Mouse (Mus musculus) hindbrain, embryonic 14.5 days (tissue): ENCODE results near the gene Gm10334. TPM values are rescaled to one million over a fixed set of nuclear protein-coding genes. Genes with fewer than 3 reads are reported as not detected.
"Not testable (repeated sequence)": the region's sequence is repeated elsewhere in the genome, so short reads cannot be mapped to it uniquely, and the experiment has no call there.

Experiments
- ATAC-seq: fragments of 200-750 bp; cut with Nextera tagmentation; 2 replicates; pipeline ENCODE4 v1.8.0; 2017; ENCODE audit warnings: moderate number of reproducible peaks, mild to moderate bottlenecking, moderate TSS enrichment, moderate library complexity; ENCODE audit not compliant: low FRiP score
- DNase-seq: peaks from one replicate; pipeline ENCODE4 v3.0.0-alpha.2; 2015; ENCODE audit warnings: low spot score
- H3K27ac ChIP-seq: fragments of 300-500 bp; sonication (generic); 2 replicates; pipeline ENCODE4 v1.5.1; 2014; ENCODE audit warnings: mild to moderate bottlenecking, moderate library complexity
- H3K27me3 ChIP-seq: fragments of 300-500 bp; sonication (generic); 2 replicates; pipeline ENCODE4 v1.6.1; 2014; ENCODE audit warnings: mild to moderate bottlenecking, low read length, mixed read lengths; ENCODE audit not compliant: control insufficient read depth, insufficient read depth
- H3K36me3 ChIP-seq: fragments of 300-500 bp; sonication (generic); replicated peaks from 2 replicates; pipeline ENCODE4 v1.6.1; 2014; ENCODE audit not compliant: control insufficient read depth, insufficient read depth
- H3K4me1 ChIP-seq: fragments of 300-500 bp; sonication (generic); replicated peaks from 2 replicates; pipeline ENCODE4 v1.6.1; 2014; ENCODE audit warnings: antibody characterized with exemption, low read length, mixed read lengths; ENCODE audit not compliant: control insufficient read depth, insufficient read depth
- H3K4me2 ChIP-seq: fragments of 300-500 bp; sonication (generic); replicated peaks from 2 replicates; pipeline ENCODE4 v1.6.1; 2014; ENCODE audit warnings: mild to moderate bottlenecking, moderate library complexity
- H3K4me3 ChIP-seq: fragments of 300-500 bp; sonication (generic); replicated peaks from 2 replicates; pipeline ENCODE4 v1.5.1; 2014; ENCODE audit warnings: mild to moderate bottlenecking, low read length
- H3K9ac ChIP-seq: fragments of 300-500 bp; sonication (generic); 2 replicates; pipeline ENCODE4 v1.6.1; 2014
- H3K9me3 ChIP-seq: fragments of 300-500 bp; sonication (generic); 2 replicates; pipeline ENCODE4 v1.6.1; 2016; ENCODE audit warnings: low read length; ENCODE audit not compliant: control insufficient read depth
- WGBS: fragments of 180-500 bp; shearing (Covaris S2); extraction: QIAGEN DNeasy Blood & Tissue Kit; methylation state at CpG from one replicate; pipeline ENCODE4 v1.1.7; 2014; 5-methylcytosine and 5-hydroxymethylcytosine counted together
- polyA plus RNA-seq: library from polyadenylated mRNA; unstranded; fragments of >200 nt; fragmentation: Nextera tagmentation; extraction: Ambion mirVana; gene quantifications from 2 replicates; pipeline ENCODE4 v1.2.1, GENCODE M21; 2014

The Gm10334 gene
- not detected in 2 replicates for polyA plus RNA-seq

DNA sequence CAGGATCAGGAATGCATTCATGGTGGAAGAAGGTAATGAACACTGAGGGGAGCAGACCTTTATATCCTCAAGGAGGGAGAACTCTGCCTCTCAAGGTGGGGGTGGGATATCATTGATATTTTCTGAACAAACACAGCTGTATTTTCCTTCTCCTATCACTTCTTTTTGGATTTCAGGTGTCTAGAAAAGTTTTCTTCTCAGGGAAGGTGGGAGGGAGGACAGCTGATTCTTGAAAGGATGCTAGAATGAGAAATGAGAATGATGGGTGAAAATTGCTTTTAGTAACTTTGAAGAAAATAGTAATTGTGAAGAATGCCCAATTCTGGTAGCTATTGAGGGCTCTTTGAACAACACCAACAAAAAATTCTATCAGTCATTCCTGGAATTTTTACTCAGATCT, at the start of gene Gm10334:
Gm10334 (minus strand) TSS at position 101 of the 400 bp plus-strand sequence.
- not testable (repeated sequence) for H3K27ac ChIP-seq, H3K4me1 ChIP-seq, ATAC-seq, H3K27me3 ChIP-seq, DNase-seq, H3K9me3 ChIP-seq, H3K4me3 ChIP-seq, H3K4me2 ChIP-seq, H3K9ac ChIP-seq, H3K36me3 ChIP-seq

DNA sequence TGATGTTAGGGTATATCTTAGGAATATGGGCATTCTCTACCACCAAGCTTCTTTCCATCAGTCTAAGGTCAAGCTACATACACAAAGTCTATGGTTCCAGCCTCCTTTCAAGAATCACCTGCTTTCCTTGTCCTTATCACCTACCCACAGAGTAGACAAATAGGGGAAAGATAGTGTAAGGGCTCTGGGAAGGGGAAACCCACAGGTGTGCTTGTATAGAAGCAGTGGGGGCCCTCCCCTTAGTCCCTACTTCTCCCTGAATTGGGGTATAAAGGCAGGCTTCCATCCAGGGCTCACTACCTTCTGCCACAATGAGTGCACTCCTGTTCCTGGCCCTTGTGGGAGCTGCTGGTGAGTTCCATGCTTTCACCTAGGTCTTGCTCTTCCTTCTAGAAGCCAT, 12.7 kb upstream of the Gm10334 start, which contains the start of gene Prss1:
Prss1 (plus strand) TSS at position 301 of the 400 bp plus-strand sequence.
- H3K4me1 ChIP-seq, H3K4me3 ChIP-seq, H3K27me3 ChIP-seq, DNase-seq, H3K9me3 ChIP-seq, H3K4me2 ChIP-seq, H3K27ac ChIP-seq, ATAC-seq, H3K9ac ChIP-seq, H3K36me3 ChIP-seq: not testable (repeated sequence)

DNA sequence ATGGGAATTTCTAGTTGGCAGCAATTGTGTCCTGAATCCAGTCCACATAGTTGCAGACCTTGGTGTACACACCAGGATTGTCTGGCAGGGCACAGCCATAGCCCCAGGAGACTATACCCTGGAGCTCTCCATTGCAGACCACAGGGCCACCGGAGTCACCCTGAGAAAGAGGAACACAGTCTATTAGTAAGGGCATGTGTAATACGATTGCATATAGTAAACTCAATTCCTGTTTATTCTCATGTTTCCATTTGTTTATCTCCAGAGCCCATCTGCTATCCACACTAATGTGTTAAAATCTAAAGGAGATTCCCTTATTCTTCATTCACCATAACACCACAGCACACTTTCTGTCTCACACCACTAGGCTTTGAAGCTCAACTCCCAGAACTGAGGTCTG, 3.7 kb downstream of the Gm10334 start:
- H3K27ac ChIP-seq, H3K9ac ChIP-seq, ATAC-seq, H3K4me1 ChIP-seq, H3K4me3 ChIP-seq, DNase-seq, H3K27me3 ChIP-seq, H3K4me2 ChIP-seq, H3K36me3 ChIP-seq, H3K9me3 ChIP-seq: not testable (repeated sequence)
- WGBS = 86% methylated on average over 1 of the region's 2 CpGs

Other genes with a start within 250 kb of the Gm10334 start
- not detected in 2 replicates for gene Try4, start 143.9 kb downstream of the Gm10334 start, polyA plus RNA-seq
- 0.27 TPM in 1 of 2 replicates, not detected in the other for gene Try5, start 129.3 kb downstream of the Gm10334 start, polyA plus RNA-seq
- not detected in 2 replicates for gene Try10, start 92.0 kb downstream of the Gm10334 start, polyA plus RNA-seq
- not detected in 2 replicates for gene Prss3, start 68.5 kb downstream of the Gm10334 start, polyA plus RNA-seq
- gene Gm5771, start 53.8 kb downstream of the Gm10334 start, polyA plus RNA-seq = not detected in 2 replicates
- not detected in 2 replicates for gene Prss1, start 12.8 kb upstream of the Gm10334 start, polyA plus RNA-seq
- gene Prss2, start 75.6 kb upstream of the Gm10334 start, polyA plus RNA-seq = not detected in 2 replicates
- gene Ephb6, start 159.3 kb upstream of the Gm10334 start, polyA plus RNA-seq = 33.5 and 41.7 TPM in 2 replicates
- gene Trpv6, start 190.3 kb upstream of the Gm10334 start, polyA plus RNA-seq = 0.92 and 1.4 TPM in 2 replicates
- gene Trpv5, start 234.6 kb upstream of the Gm10334 start, polyA plus RNA-seq = not detected in 2 replicates
- gene Llcfc1, start 238.3 kb upstream of the Gm10334 start, polyA plus RNA-seq = not detected in 2 replicates